Mouse (Mus musculus): ENCODE data around the gene Tmem144.

DNA sequence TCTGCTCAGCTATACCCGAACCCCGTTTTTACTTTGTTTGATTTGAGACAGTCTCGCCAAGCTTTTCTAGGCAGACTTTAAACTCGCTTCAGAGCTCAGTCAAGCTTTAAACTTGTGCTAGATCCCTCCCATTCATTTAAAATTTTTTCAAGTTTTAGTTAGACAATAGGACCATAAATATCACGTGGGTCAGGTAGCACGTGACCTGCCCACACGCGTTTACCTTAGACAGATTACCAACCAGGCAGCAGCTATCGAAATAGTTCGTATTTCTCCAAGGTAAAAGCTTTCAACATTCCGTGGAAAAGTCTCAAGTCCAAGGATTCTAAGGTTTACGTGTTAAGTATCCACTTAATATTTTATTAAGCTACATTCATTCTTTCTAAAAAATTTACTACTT lies 10.4 kb downstream of the Tmem144 start:
- no peak for TF ChIP-seq POLR2A (IDR thresholded peaks at IDR 0.05; ENCODE audit: borderline replicate concordance, low read depth, low read length)
- no peak for TF ChIP-seq CTCF (IDR thresholded peaks at IDR 0.05; ENCODE audit: low read depth, low read length)
